Mouse (Mus musculus): ENCODE data around the gene Baiap3.
"Not testable (repeated sequence)": the region's sequence is repeated elsewhere in the genome, so short reads cannot be mapped to it uniquely, and the experiment has no call there.

Gene Baiap3

GRCm38 (mm10) chr17:25248033-25248750, 8.0 kb downstream of the Baiap3 start:
- no peak for ATAC-seq (ENCODE audit: low TSS enrichment)

- ATAC-seq (ENCODE audit: low TSS enrichment), result no peak
Measured at GRCm38 (mm10) chr17:25244239-25244638, 11.9 kb downstream of the Baiap3 start.

GRCm38 (mm10) chr17:25243131-25243780, 12.9 kb downstream of the Baiap3 start:
- ATAC-seq (ENCODE audit: low TSS enrichment), result no peak

- peak; percentile 84; the same call in 1 of the 2 replicates for ATAC-seq (ENCODE audit: low TSS enrichment)
Measured at GRCm38 (mm10) chr17:25239695-25240636, 16.2 kb downstream of the Baiap3 start, which contains the start of the genes Gnptg and Tsr3. Gene Gnptg (minus strand): TSS chr17:25240124. Gene Tsr3 (plus strand): TSS chr17:25240170.

GRCm38 (mm10) chr17:25235635-25236034, 20.5 kb downstream of the Baiap3 start:
- ATAC-seq (ENCODE audit: low TSS enrichment), result no peak

GRCm38 (mm10) chr17:25231621-25232020, 24.5 kb downstream of the Baiap3 start:
- ATAC-seq (ENCODE audit: low TSS enrichment), result not testable (repeated sequence)

GRCm38 (mm10) chr17:25230700-25231099, 25.5 kb downstream of the Baiap3 start:
- ATAC-seq (ENCODE audit: low TSS enrichment), result no peak

GRCm38 (mm10) chr17:25230014-25230655, 26.0 kb downstream of the Baiap3 start:
- ATAC-seq (ENCODE audit: low TSS enrichment), result not testable (repeated sequence)

- no peak for ATAC-seq (ENCODE audit: low TSS enrichment)
Measured at GRCm38 (mm10) chr17:25227991-25228390, 28.2 kb downstream of the Baiap3 start.

GRCm38 (mm10) chr17:25225659-25226058, 30.5 kb downstream of the Baiap3 start:
- ATAC-seq (ENCODE audit: low TSS enrichment), result no peak

- no peak for ATAC-seq (ENCODE audit: low TSS enrichment)
Measured at GRCm38 (mm10) chr17:25224586-25225222, 31.5 kb downstream of the Baiap3 start.

GRCm38 (mm10) chr17:25222951-25223601, 33.1 kb downstream of the Baiap3 start:
- peak; percentile 36; the same call in 1 of the 2 replicates for ATAC-seq (ENCODE audit: low TSS enrichment)

GRCm38 (mm10) chr17:25222504-25222940, 33.6 kb downstream of the Baiap3 start:
- peak; percentile 83 for ATAC-seq (ENCODE audit: low TSS enrichment)

GRCm38 (mm10) chr17:25221821-25222503, 34.2 kb downstream of the Baiap3 start:
- no peak for ATAC-seq (ENCODE audit: low TSS enrichment)

GRCm38 (mm10) chr17:25220746-25221145, 35.4 kb downstream of the Baiap3 start:
- no peak for ATAC-seq (ENCODE audit: low TSS enrichment)

GRCm38 (mm10) chr17:25219492-25220295, 36.5 kb downstream of the Baiap3 start:
- no peak for ATAC-seq (ENCODE audit: low TSS enrichment)

- no peak for ATAC-seq (ENCODE audit: low TSS enrichment)
Measured at GRCm38 (mm10) chr17:25218967-25219366, 37.2 kb downstream of the Baiap3 start.

- no peak for ATAC-seq (ENCODE audit: low TSS enrichment)
Measured at GRCm38 (mm10) chr17:25215431-25215830, 40.7 kb downstream of the Baiap3 start.

- ATAC-seq (ENCODE audit: low TSS enrichment), result peak; percentile 90; the same call in 1 of the 2 replicates
Measured at GRCm38 (mm10) chr17:25211705-25212104, 44.5 kb downstream of the Baiap3 start.

Measured in frontal cortex, adult (tissue).